In genomic region chr2:139677809-139678274, GRCm38 (mm10) we compare ENCODE assay signal across 8 mouse cellular contexts. TPM values are rescaled to one million over a fixed set of nuclear protein-coding genes. Genes with fewer than 3 reads are reported as not detected.
DNase-seq lines count a peak whose midpoint lies in the region; ATAC-seq and TF ChIP-seq lines count a peak whose summit lies in the region.

Ism1 (plus strand) TSS chr2:139678178.

- H3K79me3 ChIP-seq in C2C12 (ENCODE audit: low read depth): no peaks in the 10 kb centered on the region

- H3K36me3 ChIP-seq in C2C12 (ENCODE audit: control insufficient read depth, insufficient read depth): no peaks in the 10 kb centered on the region
- no peaks in the 10 kb centered on the region for H3K36me3 ChIP-seq in forebrain, embryonic 10.5 days (replicated peaks)
- H3K36me3 ChIP-seq in heart, embryonic 11.5 days (ENCODE audit: control insufficient read depth, insufficient read depth, low read length): no peaks in the 10 kb centered on the region
- H3K36me3 ChIP-seq in kidney, embryonic 15.5 days: no peaks in the 10 kb centered on the region
- no peaks in the 10 kb centered on the region for H3K36me3 ChIP-seq in liver, embryonic 14.5 days (replicated peaks; ENCODE audit: control insufficient read depth, insufficient read depth, low read depth)
- no peaks in the 10 kb centered on the region for H3K36me3 ChIP-seq in neural tube, embryonic 15.5 days

- H3ac ChIP-seq in C2C12 (ENCODE audit: control insufficient read depth, insufficient read length, low read depth): peak within 1 kb of the TSS; percentile 48

- peaks cover 33% of the 10 kb centered on the region for H3K27me3 ChIP-seq in C2C12 (ENCODE audit: control insufficient read depth, insufficient read depth, insufficient read length)
- H3K27me3 ChIP-seq in forebrain, embryonic 10.5 days (ENCODE audit: poor library complexity, severe bottlenecking): peaks cover 59% of the 10 kb centered on the region
- H3K27me3 ChIP-seq in heart, embryonic 11.5 days (ENCODE audit: control insufficient read depth, insufficient read depth, low read length): peaks cover 19% of the 10 kb centered on the region
- peaks cover 22% of the 10 kb centered on the region for H3K27me3 ChIP-seq in kidney, embryonic 15.5 days
- peaks cover 43% of the 10 kb centered on the region for H3K27me3 ChIP-seq in liver, embryonic 14.5 days (ENCODE audit: control insufficient read depth, insufficient read depth, low read length)
- H3K27me3 ChIP-seq in neural tube, embryonic 15.5 days (replicated peaks): peaks cover 15% of the 10 kb centered on the region; the same call in 1 of the 2 replicates

- peak within 1 kb of the TSS; percentile 77 for H3K9ac ChIP-seq in heart, embryonic 11.5 days (ENCODE audit: low read depth, low read length)
- H3K9ac ChIP-seq in kidney, embryonic 15.5 days: peak within 1 kb of the TSS; percentile 86
- no peak within 1 kb of the TSS for H3K9ac ChIP-seq in liver, embryonic 14.5 days (replicated peaks)
- H3K9ac ChIP-seq in neural tube, embryonic 15.5 days (replicated peaks): peak within 1 kb of the TSS; percentile 82

- H3K4me3 ChIP-seq in C2C12 (ENCODE audit: insufficient read depth, poor library complexity, severe bottlenecking): peak within 1 kb of the TSS; percentile 18
- peak within 1 kb of the TSS; percentile 56 for H3K4me3 ChIP-seq in bone marrow macrophage, adult 2 months (ENCODE audit: insufficient read depth, low read length)
- peak within 1 kb of the TSS; percentile 85 for H3K4me3 ChIP-seq in forebrain, embryonic 10.5 days
- H3K4me3 ChIP-seq in heart, embryonic 11.5 days (ENCODE audit: low read depth, low read length): peak within 1 kb of the TSS; percentile 74
- peak within 1 kb of the TSS; percentile 95 for H3K4me3 ChIP-seq in kidney, embryonic 15.5 days (replicated peaks)
- H3K4me3 ChIP-seq in liver, embryonic 14.5 days (ENCODE audit: insufficient read depth in 1 of 2, low read depth in 2 of 2, low read length in 2 of 2): peak within 1 kb of the TSS; percentile 33 to 52
- peak within 1 kb of the TSS; percentile 70 for H3K4me3 ChIP-seq in neural tube, embryonic 15.5 days (replicated peaks)

- H3K4me1 ChIP-seq in bone marrow macrophage, adult 2 months (ENCODE audit: control insufficient read depth, insufficient read depth, low read length): no peaks in the 10 kb centered on the region
- peaks cover 28% of the 10 kb centered on the region for H3K4me1 ChIP-seq in forebrain, embryonic 10.5 days
- peaks cover 5% of the 10 kb centered on the region; the same call in 1 of the 2 replicates for H3K4me1 ChIP-seq in heart, embryonic 11.5 days (ENCODE audit: control insufficient read depth, insufficient read depth, low read length)
- peaks cover 20% of the 10 kb centered on the region for H3K4me1 ChIP-seq in kidney, embryonic 15.5 days
- H3K4me1 ChIP-seq in liver, embryonic 14.5 days (replicated peaks; ENCODE audit: control insufficient read depth in 2 of 2, insufficient read depth in 2 of 2, low read length in 1 of 2): no peaks in the 10 kb centered on the region
- H3K4me1 ChIP-seq in neural tube, embryonic 15.5 days: peaks cover 23% of the 10 kb centered on the region

- DNase-seq in forebrain, embryonic 10.5 days (ENCODE audit: extremely low spot score, low spot score): peak; percentile 70
- DNase-seq in liver, embryonic 14.5 days (ENCODE audit: low read depth in 3 of 3, low spot score in 3 of 3): no peak
- peak; percentile 17 for DNase-seq in urinary bladder, postnatal 14 days (ENCODE audit: low spot score)

- no peak for TF ChIP-seq EP300 in liver, embryonic 14.5 days (IDR thresholded peaks at IDR 0.05; ENCODE audit: low read depth)

- WGBS in forebrain, embryonic 10.5 days: under 1% methylated on average over 30 of the region's 39 CpGs
- WGBS in heart, embryonic 11.5 days (ENCODE audit: insufficient replicate concordance): under 1% methylated on average over 21 of the region's 39 CpGs
- WGBS in kidney, embryonic 15.5 days: under 1% methylated on average over 28 of the region's 39 CpGs
- under 1% methylated on average over 31 of the region's 39 CpGs for WGBS in liver, embryonic 14.5 days (ENCODE audit: insufficient replicate concordance)
- WGBS in neural tube, embryonic 15.5 days: under 1% methylated on average over 32 of the region's 39 CpGs

- TF ChIP-seq CTCF in C2C12 (IDR thresholded peaks at IDR 0.05; ENCODE audit: control insufficient read depth, insufficient read depth, insufficient read length): no peak
- TF ChIP-seq CTCF in bone marrow macrophage, adult 2 months (IDR thresholded peaks at IDR 0.05; ENCODE audit: low read depth, low read length): no peak
- no peak for TF ChIP-seq CTCF in liver, embryonic 14.5 days (IDR thresholded peaks at IDR 0.05; ENCODE audit: low read depth)

- peak within 1 kb of the TSS; percentile 100 for H3K4me2 ChIP-seq in heart, embryonic 11.5 days
- H3K4me2 ChIP-seq in kidney, embryonic 15.5 days: peak within 1 kb of the TSS; percentile 95
- peak within 1 kb of the TSS; percentile 60 for H3K4me2 ChIP-seq in liver, embryonic 14.5 days (ENCODE audit: low read depth)
- H3K4me2 ChIP-seq in neural tube, embryonic 15.5 days: peak within 1 kb of the TSS; percentile 100

- no peak within 1 kb of the TSS for H3K27ac ChIP-seq in bone marrow macrophage, adult 2 months (ENCODE audit: insufficient read depth, low read depth, low read length)
- peak within 1 kb of the TSS; percentile 93 for H3K27ac ChIP-seq in forebrain, embryonic 10.5 days
- H3K27ac ChIP-seq in heart, embryonic 11.5 days (ENCODE audit: low read depth, low read length): peak within 1 kb of the TSS; percentile 6; the same call in 1 of the 2 replicates
- peak within 1 kb of the TSS; percentile 92 for H3K27ac ChIP-seq in kidney, embryonic 15.5 days
- no peak within 1 kb of the TSS for H3K27ac ChIP-seq in liver, embryonic 14.5 days
- peak within 1 kb of the TSS; percentile 83 for H3K27ac ChIP-seq in neural tube, embryonic 15.5 days (replicated peaks)

- peak; percentile 66 for ATAC-seq in heart, embryonic 11.5 days (replicated peaks; ENCODE audit: insufficient number of reproducible peaks, low FRiP score, low TSS enrichment)
- ATAC-seq in kidney, embryonic 15.5 days (replicated peaks; ENCODE audit: low FRiP score): peak; percentile 69
- ATAC-seq in liver, embryonic 14.5 days (ENCODE audit: insufficient read depth): peak; percentile 43
- ATAC-seq in neural tube, embryonic 15.5 days (ENCODE audit: low FRiP score): peak; percentile 81

- no peak for TF ChIP-seq POLR2A in bone marrow macrophage, adult 2 months (IDR thresholded peaks at IDR 0.05; ENCODE audit: borderline replicate concordance, low read depth, low read length)

- no peaks in the 10 kb centered on the region for H3K9me3 ChIP-seq in forebrain, embryonic 10.5 days
- no peaks in the 10 kb centered on the region for H3K9me3 ChIP-seq in heart, embryonic 11.5 days (replicated peaks; ENCODE audit: control insufficient read depth, low read length)
- H3K9me3 ChIP-seq in kidney, embryonic 15.5 days (replicated peaks): no peaks in the 10 kb centered on the region
- H3K9me3 ChIP-seq in liver, embryonic 14.5 days (ENCODE audit: control insufficient read depth, low read length): no peaks in the 10 kb centered on the region
- H3K9me3 ChIP-seq in neural tube, embryonic 15.5 days (replicated peaks): no peaks in the 10 kb centered on the region

- no peaks in the 10 kb centered on the region for H3K79me2 ChIP-seq in C2C12 (ENCODE audit: control insufficient read depth, insufficient read depth)

TF ChIP-seq in C2C12, 6 proteins besides CTCF, POLR2A, EP300 and RAD21:
- TF ChIP-seq MAX (IDR thresholded peaks at IDR 0.05) (no peak), USF1 (IDR thresholded peaks at IDR 0.05; ENCODE audit: low read depth) (no peak), MYOG (IDR thresholded peaks at IDR 0.05; ENCODE audit: control insufficient read depth, extremely low read depth, insufficient read length) (no peak), FOSL1 (IDR thresholded peaks at IDR 0.05; ENCODE audit: insufficient read depth, low read length, poor library complexity, severe bottlenecking) (no peak), MYOD1 (IDR thresholded peaks at IDR 0.05; ENCODE audit: control insufficient read depth, insufficient read length, low read depth) (no peak), CEBPB (IDR thresholded peaks at IDR 0.05; ENCODE audit: low read depth) (no peak)
TF ChIP-seq in C2C12: peak in this region for 0.

RNA-seq across cellular contexts. Expression of gene Ism1, which starts in this region (rescaled TPM):
- polyA plus RNA-seq in C2C12 (2012; fragmentation: generic; extraction: Trizol): 0.02 TPM
- polyA plus RNA-seq in bone marrow macrophage, adult 2 months (2012; ENCODE audit: insufficient read depth, insufficient read length, missing spikeins): not detected in 2 replicates
- 0.58 and 0.61 TPM in 2 replicates for polyA plus RNA-seq in forebrain, embryonic 10.5 days (2016; fragmentation: Nextera tagmentation; extraction: Ambion mirVana)
- 0.38 and 1.1 TPM in 2 replicates for polyA plus RNA-seq in heart, embryonic 11.5 days (2014; fragmentation: Nextera tagmentation; extraction: Ambion mirVana)
- polyA plus RNA-seq in kidney, embryonic 15.5 days (2015; fragmentation: Nextera tagmentation; extraction: Ambion mirVana): 4.7 and 4.9 TPM in 2 replicates
- polyA plus RNA-seq in liver, embryonic 14.5 days (2012; rRNA removed): 0.02 and 0.04 TPM in 2 replicates
- polyA plus RNA-seq in liver, embryonic 14.5 days (2014; fragmentation: Nextera tagmentation; extraction: Ambion mirVana): not detected in 2 replicates
- 0.88 and 1.0 TPM in 2 replicates for polyA plus RNA-seq in neural tube, embryonic 15.5 days (2015; fragmentation: Nextera tagmentation; extraction: Ambion mirVana)

Comparison
In these comparisons a context has a peak if more than half of its experiments do, and no peak if none do; other contexts are left out.
1. Peak in DNase-seq, H3K4me3 ChIP-seq and H3K27ac ChIP-seq in forebrain, embryonic 10.5 days; RNA of the gene not detected or under 1 TPM.
2. Peak in ATAC-seq, H3K4me3 ChIP-seq and H3K4me2 ChIP-seq in liver, embryonic 14.5 days; RNA of the gene not detected or under 1 TPM.
3. H3K4me3 ChIP-seq: peak in every context shown above with its lines; median percentile 95 in kidney, embryonic 15.5 days; 85 in forebrain, embryonic 10.5 days; 74 in heart, embryonic 11.5 days; 70 in neural tube, embryonic 15.5 days; 56 in bone marrow macrophage, adult 2 months; 42 in liver, embryonic 14.5 days; 18 in C2C12.
4. H3K27ac ChIP-seq: peak in heart, embryonic 11.5 days (single experiment), kidney, embryonic 15.5 days (single experiment) and neural tube, embryonic 15.5 days (single experiment); none in bone marrow macrophage, adult 2 months (single experiment) and liver, embryonic 14.5 days (single experiment).
5. Peak in every context shown above with its lines, with median percentiles within 50 percentile points of each other: ATAC-seq and H3K4me2 ChIP-seq.